Mouse (Mus musculus): ENCODE data around the gene Tsen15.

Tsen15 gene

GRCm38 (mm10) chr1:152386188-152386835 lies at the start of gene Tsen15:
Gene Tsen15 (minus strand): TSS chr1:152386688.
- peak; percentile 89 for DNase-seq

- no peak for DNase-seq
Measured at GRCm38 (mm10) chr1:152434166-152434565, 47.7 kb upstream of the Tsen15 start.

- DNase-seq, result no peak
Measured at GRCm38 (mm10) chr1:152429805-152430204, 43.3 kb upstream of the Tsen15 start.

GRCm38 (mm10) chr1:152427912-152428581 lies 41.6 kb upstream of the Tsen15 start:
- DNase-seq, result no peak

GRCm38 (mm10) chr1:152423052-152423451 lies 36.6 kb upstream of the Tsen15 start:
- no peak for DNase-seq

GRCm38 (mm10) chr1:152422295-152422694 lies 35.8 kb upstream of the Tsen15 start:
- DNase-seq, result no peak

GRCm38 (mm10) chr1:152417602-152418001 lies 31.1 kb upstream of the Tsen15 start:
- peak in 1 of 2 experiments; percentile 17 for DNase-seq

- no peak for DNase-seq
Measured at GRCm38 (mm10) chr1:152416306-152416904, 29.9 kb upstream of the Tsen15 start.

- DNase-seq, result no peak
Measured at GRCm38 (mm10) chr1:152414451-152414850, 28.0 kb upstream of the Tsen15 start.

GRCm38 (mm10) chr1:152413961-152414360 lies 27.5 kb upstream of the Tsen15 start:
- no peak for DNase-seq

- no peak for DNase-seq
Measured at GRCm38 (mm10) chr1:152413116-152413515, 26.6 kb upstream of the Tsen15 start.

- DNase-seq, result no peak
Measured at GRCm38 (mm10) chr1:152410657-152411056, 24.2 kb upstream of the Tsen15 start.

GRCm38 (mm10) chr1:152409356-152409755 lies 22.9 kb upstream of the Tsen15 start:
- DNase-seq, result no peak

- no peak for DNase-seq
Measured at GRCm38 (mm10) chr1:152407021-152407946, 20.8 kb upstream of the Tsen15 start.

- DNase-seq, result no peak
Measured at GRCm38 (mm10) chr1:152400556-152401540, 14.4 kb upstream of the Tsen15 start.

- peak; percentile 21 to 44 for DNase-seq
Measured at GRCm38 (mm10) chr1:152399790-152400555, 13.5 kb upstream of the Tsen15 start, which contains the start of gene Colgalt2. Gene Colgalt2 (plus strand): TSS chr1:152399830.

- no peak for DNase-seq
Measured at GRCm38 (mm10) chr1:152398708-152399107, 12.2 kb upstream of the Tsen15 start.

GRCm38 (mm10) chr1:152394956-152395515 lies 8.5 kb upstream of the Tsen15 start:
- DNase-seq, result no peak

- no peak for DNase-seq
Measured at GRCm38 (mm10) chr1:152394137-152394536, 7.6 kb upstream of the Tsen15 start.

- no peak for DNase-seq
Measured at GRCm38 (mm10) chr1:152389271-152389670, 2.8 kb upstream of the Tsen15 start.

All from lung, adult 18-20 months (tissue).